Mouse (Mus musculus) CD8-positive naive resting alpha-beta T cell, adult 2 months (primary cell): ENCODE data around the gene Gpnmb.

Source experiments
- DNase-seq, 2 experiments: peaks; one replicate each; pipeline ENCODE4 v3.0.0; 2022; ENCODE audit warnings: low read depth in 2 of 2, low spot score in 2 of 2

The Gpnmb gene

DNA sequence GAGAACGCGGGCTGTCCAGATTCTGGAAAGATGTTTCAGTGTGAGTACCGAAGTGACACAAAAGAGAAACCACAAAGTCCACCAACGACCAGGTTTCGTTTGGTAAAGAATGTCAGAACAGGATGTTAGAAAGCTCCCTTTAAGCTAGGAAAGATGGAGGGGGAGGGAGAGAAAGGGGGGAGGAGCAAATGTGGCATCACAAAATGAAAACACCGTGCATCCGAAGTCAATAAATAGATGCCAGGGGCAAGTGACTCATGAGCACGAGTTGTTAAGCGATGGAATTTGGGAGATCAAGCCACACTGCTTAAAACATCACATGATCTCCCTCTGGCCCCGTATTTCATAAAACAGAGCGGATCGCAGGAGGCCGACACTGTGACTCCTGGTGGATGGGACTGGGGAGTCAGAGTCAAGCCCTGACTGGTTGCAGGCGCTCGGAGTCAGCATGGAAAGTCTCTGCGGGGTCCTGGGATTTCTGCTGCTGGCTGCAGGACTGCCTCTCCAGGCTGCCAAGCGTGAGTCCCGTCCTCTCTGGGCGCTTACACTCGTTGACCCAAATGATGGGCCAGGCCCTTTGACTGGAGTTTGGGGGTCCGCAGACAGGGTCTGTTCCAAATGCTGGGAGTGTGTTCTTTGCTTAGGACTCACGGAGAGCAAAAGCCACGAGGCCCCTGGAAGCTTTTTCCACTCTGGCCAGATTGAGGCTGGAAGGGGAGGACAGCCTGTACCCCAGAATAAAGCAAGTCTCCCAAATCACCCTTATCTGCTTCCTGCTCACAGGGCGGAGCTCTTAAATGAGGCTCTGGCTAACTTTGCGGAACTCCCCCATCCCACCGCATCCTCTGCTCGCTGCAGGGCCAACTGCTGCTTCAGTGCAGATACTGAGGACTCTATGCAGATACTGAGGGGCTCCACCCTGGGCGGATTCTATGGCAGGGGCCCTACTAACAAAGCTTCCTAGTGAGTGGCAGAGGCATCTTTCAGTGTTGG lies at the start of gene Gpnmb:
Gene Gpnmb, plus strand, starts transcription at position 272 of the 993 bp plus-strand sequence.
- DNase-seq = no peak

DNA sequence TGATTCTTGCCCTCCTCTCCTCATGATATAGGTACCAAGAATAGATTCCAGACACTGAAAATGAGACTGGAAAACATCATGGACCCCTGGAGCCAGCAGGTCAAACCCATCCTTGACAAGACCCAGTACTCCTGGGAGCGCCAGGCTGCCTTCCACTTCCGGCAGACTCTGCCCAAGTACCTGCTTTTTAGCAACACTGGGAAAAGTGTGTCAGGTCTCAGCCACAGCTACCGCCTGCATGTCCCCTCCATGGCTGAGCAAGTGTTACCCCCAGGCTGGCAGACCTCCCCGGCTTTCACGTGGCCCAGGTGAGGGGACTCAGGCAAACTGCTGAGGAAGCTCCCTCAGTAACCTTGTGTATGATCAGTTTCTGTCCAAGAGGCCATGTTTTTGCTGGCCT lies 46.4 kb upstream of the Gpnmb start:
- no peak for DNase-seq

DNA sequence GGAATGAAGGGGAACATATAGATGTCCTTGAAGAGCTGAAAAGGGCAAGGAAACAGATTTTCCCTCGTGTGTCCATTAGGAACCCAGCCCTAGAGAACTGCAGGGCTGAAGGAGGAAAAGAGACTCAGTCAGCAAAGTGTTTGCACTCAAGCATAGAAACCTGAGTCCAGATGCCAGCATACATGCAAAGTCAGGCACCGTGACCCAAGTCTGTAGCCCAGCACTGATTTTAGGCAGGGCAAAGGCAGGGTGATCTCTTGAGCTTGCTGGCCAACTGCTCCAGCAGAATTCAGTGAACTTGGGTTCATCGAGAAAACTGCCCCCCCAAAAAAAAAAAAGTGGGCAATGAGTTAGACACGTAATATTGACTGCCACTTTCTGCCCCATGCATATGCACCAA lies 44.4 kb upstream of the Gpnmb start:
- no peak for DNase-seq

DNA sequence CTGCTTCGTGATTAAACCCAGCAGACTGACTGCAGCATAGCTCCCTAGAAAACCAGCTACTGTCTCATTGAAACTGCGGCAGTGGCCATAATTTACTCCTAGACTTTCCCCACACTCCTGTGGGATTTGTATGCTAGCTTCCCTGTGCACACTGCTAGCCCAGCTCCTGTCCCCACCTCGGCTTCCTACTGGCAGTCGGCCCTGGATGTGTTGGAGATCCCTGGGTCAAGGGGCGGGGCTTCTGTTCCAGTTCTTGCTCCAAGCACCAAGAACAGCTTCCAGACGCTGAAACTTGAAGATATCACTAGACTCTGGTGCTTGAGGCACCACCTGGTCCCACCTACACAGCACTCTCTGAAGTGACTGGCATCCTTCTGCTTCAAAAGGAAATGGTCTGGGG lies 38.2 kb upstream of the Gpnmb start:
- DNase-seq = no peak

DNA sequence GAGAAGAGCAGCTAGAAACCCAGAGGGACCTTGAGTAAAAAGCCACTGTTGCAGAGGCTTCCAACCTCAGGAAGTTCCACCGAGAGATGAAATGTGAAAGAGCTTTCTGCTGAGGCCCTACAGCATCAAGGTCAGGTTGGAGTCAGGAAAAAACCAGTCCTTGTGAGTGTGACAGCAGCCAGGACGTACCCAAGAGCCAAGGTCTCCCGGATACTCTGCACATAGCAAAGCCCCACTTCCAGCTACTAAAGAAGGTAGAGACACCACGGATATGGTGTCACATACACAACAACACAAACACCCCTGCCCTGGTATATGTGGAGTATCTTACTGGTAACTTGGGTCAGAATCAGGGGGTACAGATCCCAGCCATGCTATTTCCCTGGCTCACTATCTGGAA lies 37.5 kb upstream of the Gpnmb start:
- no peak for DNase-seq

DNA sequence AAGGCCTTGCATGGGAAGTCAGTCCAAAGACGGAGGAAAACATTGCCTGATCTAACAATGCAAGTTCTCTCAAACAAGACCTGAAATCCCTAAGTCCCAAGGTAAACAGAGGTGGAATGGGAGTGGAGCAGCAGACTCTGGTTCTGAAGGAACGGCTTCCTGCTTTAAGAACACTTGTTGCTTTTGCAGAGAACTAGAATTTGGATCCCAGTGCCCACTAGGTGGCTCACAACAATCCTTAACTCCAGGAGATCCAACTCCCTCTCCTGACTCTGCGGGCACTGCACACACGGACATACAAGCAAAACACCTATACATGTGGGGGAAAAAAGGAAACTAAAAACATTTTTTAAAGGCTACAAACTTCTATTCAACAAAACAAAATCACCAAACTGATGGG lies 33.0 kb upstream of the Gpnmb start:
- DNase-seq = no peak

DNA sequence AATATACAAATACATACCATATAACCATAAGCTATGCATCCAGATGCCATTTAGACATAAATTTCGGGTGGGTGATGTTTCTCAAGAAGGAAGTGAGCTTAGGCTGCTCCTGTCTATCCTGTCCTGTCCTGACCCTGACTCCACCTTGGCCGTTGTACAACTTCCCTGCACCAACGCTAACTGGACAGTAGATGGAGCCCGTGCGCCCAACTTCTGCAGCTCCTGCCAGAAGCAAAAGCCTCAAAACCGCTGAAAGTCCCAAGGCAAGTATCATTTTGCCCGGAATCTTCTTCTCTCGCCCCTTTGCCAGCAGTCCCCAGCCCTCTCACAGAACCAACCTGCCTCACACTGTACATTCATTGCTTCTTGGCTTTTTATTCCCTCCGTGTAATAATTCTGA lies 28.4 kb upstream of the Gpnmb start:
- peak; percentile 37 to 55 for DNase-seq

DNA sequence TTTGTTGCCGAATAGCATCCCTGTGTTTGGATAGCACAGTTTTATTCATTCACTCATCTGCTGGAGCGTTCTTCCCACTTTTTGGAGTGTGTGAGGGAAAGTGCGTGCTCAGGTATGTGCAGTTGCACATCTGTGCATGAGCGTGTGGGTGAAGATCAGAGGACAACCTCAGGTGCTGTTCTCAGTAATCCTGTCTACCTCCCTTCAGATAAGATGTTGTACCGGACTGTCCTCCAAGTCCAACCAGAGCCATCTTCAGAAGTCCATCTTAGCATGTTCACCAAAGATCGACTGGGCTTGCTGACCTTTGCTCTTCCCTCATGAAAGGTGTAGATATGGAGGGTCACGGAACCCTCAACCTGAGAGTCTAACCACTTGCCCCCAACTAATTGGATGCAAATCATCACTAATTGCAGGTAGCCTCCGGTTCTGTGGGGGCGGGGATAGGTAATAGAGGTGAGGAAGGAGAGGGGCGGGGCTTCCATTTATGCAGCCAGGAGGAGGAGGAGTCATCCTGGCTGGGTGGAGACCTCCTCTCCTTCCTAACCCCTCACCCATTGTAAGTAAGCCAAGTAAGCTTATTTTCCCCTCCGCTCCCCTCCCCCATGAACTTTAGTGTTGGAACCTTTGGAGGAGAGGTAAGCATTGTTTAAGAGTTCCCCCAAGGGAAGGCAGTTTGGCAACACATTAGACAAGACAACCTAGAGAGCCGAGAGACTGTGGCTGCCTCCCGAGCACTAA lies 27.8 kb upstream of the Gpnmb start:
- DNase-seq = no peak

DNA sequence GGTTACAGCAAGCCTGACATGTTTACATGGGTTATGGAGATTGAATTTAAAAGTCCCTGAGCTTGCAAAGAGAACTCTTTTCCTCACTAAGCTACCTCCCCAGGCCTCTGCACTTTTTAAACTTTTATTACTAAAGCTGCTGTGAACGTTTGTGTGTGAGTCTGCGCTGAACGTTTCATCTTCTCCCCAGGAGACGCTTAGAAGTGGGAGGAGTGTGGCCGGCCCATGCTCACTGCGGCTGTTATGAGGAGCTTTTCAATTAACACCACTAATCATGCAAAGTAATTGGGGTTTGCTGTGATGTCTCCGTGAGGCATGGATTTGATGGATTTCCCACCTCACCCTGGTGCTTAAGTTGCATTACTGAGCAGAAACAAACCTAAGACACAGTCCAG lies 27.2 kb upstream of the Gpnmb start:
- no peak for DNase-seq

DNA sequence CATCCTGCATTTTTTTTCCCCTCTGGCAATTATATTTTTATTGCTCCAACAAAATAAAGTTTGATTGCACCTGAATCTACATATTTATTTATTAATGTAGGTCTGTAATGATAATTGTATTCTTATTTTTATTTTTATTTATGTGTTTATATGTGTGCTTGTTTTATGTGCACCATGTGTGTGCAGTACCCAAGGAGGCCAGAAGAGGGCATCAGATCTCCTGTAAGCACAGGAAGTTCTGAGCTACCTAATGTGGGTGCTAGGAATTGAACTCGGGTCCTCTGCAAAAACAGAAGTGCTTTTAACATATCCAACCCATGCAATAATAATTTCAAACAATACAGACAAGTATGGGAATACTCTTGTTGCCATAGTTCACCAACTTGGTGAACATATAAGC lies 26.7 kb upstream of the Gpnmb start:
- no peak for DNase-seq

DNA sequence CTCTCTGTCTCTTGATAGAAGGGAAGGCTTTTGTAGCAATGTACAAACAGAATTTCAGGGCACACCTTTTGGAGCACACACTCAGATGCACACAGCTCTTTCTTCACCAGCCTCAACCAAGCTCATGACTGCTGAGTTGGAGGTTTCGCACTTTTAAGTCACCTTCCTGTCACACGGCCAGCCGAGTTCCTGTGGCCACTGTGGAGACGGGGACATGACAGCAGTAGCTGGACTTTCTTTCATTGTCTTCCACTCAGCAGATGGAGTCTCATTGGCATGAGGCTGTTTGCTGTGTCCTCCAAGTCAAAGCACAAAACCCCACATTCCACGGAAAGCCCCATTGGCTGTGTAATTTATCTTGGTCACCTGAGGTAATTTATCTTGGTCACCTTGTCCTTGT lies 25.2 kb upstream of the Gpnmb start:
- no peak for DNase-seq

DNA sequence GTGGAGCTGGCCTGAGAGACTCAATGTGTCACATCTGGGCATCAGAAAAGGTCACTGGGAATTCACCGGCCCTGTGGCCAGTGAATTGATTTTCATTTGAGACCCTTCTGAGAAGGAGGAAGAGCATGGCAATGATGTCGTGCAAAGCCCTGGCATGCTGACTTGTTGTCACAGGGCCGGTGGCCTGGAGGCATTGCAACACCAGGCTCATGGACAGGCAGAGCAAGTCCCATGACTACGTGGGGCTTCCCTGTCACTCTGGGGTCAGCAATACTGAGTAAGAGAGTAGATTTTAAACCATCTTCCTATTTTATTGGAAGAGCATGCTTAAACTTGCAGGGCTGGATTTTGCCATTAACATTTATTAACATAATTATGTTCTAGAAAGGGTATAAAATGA lies 23.3 kb upstream of the Gpnmb start:
- DNase-seq = no peak

DNA sequence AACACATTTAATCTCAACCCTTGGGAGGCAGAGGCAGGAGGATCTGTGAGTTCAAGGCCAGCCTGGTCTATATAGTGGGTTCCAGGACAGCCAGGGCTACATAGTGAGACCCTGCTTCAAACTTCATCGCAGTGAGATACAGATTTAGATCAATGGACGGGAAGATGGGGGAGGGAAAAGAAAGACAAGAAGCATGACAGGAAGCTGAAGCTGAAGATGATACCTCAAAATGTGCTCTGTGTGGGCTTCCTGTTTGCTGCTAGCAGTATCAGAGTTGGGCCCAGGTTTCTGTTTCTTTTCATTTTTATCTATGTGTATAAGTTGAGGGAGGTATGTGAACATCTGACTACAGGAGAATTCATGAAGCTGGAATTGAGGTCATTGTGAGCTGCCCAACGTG lies 22.9 kb upstream of the Gpnmb start:
- DNase-seq = no peak

DNA sequence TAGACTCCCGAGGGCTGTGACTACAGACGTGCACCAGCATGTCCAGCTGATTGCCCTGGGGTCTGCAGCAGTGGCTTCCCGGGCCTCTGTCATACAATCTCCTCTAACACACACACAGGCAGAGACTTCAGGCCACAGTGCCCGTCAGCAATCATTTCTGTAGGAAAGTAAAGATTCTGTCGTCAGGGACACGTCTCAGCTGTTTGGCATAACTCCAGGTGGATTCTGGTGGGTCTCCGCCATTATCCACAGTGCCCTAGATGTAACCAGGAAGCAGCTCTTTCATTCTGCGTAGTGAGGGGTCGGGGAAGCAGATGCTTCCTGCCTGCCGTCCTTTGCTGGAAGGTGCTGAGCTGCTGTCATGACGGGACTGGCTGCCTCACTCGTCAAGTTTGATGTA lies 19.2 kb upstream of the Gpnmb start:
- DNase-seq = no peak

DNA sequence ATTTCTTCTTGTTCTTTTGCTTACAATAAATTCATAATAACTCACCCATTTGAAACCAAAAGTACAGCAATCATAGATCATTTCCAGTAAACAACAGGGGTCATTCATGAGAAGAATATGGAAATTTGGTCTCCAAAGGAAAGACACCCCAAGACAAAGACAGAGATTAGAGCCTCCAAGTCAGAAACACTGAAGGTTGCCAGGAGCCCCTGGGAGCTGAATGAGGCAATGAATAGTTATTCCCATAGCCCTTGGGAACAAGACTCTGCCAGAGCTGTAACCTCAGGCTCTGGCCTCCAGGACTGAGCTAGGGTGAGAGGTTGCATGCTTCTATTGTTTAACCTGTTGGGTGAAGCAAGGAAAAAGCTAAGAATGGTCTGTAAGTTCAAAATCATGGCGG lies 17.0 kb upstream of the Gpnmb start:
- DNase-seq = no peak

DNA sequence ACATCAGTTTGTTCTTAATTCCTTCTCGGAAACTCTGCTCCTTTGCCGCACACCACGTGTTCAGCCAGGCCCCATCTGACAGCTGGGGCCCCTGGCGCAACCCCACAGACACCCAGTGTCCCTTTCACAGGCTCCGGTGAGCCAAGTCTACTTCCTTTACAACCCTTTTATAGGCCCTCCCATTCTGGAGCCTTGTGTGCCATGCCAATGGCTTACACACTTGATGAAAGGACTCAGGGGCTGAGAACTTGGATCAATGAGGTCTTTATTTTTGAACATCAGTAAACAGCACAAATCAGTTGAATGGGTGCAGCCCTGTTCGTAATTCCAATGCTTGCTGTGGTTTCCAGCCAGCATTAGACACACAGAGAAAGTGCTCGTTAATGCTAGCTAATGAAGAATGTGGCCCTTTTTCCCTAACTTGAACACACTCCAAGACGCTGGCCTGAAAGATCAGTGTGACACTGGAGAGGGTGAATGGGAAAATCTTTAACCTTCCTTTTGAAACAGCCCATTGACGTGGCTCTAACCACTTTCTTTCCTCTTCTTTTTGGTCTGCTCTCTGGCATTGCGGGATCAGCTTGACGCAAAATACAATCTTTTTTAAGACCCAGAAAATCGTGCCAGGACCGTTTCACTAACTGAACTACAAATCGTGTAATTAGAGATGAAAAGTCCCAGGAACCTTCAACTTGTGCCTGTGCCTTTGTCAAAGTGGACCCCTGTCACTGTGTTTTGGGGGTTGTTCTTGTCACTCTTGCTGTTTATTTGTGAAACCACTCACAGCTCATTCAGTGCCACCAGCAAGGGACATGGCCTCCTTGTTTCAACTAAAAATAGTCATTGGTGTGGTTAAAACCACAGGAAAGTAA lies 15.0 kb upstream of the Gpnmb start:
- no peak for DNase-seq

DNA sequence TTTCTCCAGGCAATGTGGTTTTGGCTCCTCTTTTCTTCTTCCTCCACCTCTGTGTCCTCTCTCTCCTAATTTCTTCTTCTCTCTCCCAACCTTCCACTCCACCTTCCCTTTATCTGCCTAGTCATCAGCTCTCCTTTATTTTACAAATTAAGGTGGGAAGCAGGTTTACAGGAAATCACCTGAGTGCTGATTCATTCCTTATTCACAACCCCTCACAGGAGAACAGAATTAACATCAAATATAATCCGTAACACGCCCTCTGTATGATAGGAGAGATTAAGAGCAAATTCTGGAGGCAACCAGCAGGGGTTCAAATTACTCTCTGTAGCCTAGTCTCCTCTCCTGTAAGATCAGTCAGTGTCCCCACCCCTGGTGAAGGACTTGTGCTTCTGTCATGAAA lies 14.0 kb upstream of the Gpnmb start:
- DNase-seq = no peak

DNA sequence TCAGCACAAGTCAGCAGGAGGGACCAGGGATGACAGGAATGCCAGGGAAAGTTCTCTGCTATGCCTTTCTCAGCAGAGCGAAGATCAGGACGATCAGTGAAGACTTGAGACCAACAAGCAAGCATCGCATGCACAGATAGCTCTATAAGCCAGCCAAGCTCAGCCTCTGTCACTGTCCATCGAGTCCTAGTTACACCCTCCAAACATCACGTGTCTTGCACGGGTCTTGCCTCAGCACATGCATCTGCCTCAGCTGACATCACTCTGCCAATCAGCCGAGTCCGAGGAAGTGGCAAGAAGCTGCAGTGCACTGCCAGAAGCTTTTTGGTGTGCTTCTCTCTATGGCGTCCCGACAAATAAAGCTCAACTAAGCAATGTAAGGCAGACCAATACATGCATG lies 13.0 kb upstream of the Gpnmb start:
- DNase-seq = no peak

DNA sequence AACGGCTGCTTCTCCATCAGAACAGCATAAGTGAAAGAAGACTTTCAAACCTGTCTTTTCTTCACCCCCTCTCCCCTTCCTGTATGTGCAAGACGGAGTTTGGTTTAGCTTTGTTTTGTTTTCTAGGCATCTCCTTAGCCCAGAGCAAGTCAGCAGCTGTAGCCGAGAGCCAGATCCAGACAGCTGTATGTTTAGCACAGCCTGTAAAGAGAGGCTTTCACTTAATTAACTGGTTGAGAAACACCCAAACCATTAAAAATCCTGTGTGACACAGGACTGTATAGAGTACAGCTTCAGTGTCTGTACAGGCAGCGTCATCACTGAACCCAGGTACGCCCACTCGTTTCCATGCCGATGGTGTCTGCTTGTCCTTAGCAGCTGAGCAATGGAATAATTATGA lies 11.1 kb upstream of the Gpnmb start:
- no peak for DNase-seq

DNA sequence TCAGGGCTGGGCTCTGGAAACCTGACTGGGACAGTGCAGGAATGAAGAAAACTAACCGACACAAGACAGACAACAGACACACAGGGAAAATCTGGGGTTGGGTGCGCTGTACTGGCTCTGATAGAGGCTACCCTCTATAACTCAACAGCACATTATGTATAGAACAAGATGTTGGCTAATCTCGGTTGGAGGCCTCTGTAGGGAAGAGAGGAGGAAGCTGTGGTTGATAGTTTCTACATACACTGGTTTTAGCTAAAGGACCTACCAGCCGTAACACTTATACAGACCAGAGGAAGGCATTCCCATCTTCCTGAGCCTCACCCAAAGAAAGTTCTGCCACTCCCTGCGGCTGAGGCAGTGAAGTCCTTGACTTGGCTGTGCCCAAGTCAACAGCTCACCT lies 9.8 kb upstream of the Gpnmb start:
- no peak for DNase-seq

DNA sequence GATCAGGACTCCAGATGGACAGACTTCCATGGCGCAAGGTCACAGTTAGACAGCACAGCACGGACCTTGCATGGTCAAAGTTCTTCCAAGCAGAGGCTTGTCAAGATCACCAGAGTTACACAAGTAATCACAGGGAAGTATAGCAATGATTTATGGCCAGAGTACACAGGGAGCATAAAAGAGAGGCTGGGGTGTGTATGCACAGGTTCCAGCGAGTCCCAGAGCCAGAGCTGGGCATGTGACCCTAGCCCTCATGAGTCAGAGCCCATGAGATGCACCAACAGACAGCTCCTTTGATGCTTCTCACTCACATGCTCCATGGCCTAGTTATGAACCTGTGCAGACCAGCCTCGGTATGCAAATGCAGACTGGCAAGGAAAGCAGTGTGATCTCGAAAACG lies 8.3 kb upstream of the Gpnmb start:
- DNase-seq = no peak

DNA sequence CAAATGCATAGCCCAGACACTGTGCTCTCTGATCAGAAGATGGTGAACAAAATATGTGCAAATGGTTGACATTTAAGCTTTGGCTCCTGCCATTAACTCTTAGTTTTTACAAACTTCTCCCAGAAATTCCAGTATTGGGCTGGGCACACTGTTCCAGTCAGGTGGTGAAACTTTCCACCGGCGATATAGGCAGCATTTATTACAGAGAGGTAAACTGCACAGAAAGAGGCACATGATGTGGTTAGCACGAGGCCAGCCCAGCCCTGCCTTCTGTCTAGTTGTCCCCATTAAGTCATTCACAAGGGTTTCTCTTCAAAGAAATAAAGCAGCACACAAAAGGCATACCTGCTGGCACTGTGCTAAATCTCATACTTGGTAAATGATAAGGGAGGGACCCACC lies 7.6 kb upstream of the Gpnmb start:
- DNase-seq = no peak
